Mouse (Mus musculus): ENCODE measurements around the gene Alg14.

DNA sequence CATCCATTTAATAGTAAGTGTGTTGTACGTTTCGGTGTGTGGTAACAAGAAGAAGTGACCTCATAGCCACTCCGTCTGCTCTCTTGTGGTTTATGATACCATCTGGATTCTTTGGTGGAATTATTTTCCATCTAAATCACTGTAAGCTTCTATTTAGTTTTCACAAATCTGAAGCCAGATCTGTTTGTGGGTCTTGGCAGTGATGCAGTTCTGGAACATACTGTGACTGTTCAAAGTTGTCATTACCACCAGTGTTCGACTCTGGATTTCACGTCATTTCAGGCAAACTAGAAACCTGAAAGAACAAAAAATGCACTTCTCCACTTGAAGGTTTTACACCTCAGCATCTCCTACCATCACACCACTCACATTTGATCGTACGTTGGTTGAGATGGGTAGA is 23.9 kb downstream of the Alg14 start:
- TF ChIP-seq CTCF (IDR thresholded peaks at IDR 0.05; ENCODE audit: control insufficient read depth, insufficient read depth, low read length) (no peak), POLR2A (IDR thresholded peaks at IDR 0.05; ENCODE audit: borderline replicate concordance, control insufficient read depth, low read depth, low read length) (no peak)
